Mouse (Mus musculus): ENCODE measurements around the gene Casp7.

- TF ChIP-seq POLR2A (IDR thresholded peaks at IDR 0.05; ENCODE audit: borderline replicate concordance, insufficient read depth, low read length) (no peak), CTCF (IDR thresholded peaks at IDR 0.05; ENCODE audit: borderline replicate concordance, insufficient read depth, low read depth, low read length) (no peak)
These were observed 90.4 kb downstream of the Casp7 start for GRCm38 (mm10) chr19:56487339-56487738.

Measured in cerebellum, adult 2 months (tissue).